Mouse (Mus musculus) liver, postnatal 0 days (tissue): ENCODE measurements at regions not wholly inside any gene's neighbourhood (a gene's known extent, or its start where the extent isn't known, plus 50 kb on each side); places are given as distances from the start of the nearest gene placed in this dataset.

Experiments
- CTCF ChIP-seq: sonication (generic); IDR thresholded peaks from 2 replicates; pipeline ENCODE4 v1.5.1; 2016; ENCODE audit warnings: antibody characterized with exemption, low read depth
- EP300 ChIP-seq: IDR thresholded peaks from 2 replicates; pipeline ENCODE4 v1.6.1; 2016; ENCODE audit warnings: antibody characterized with exemption, low read depth, mild to moderate bottlenecking

DNA sequence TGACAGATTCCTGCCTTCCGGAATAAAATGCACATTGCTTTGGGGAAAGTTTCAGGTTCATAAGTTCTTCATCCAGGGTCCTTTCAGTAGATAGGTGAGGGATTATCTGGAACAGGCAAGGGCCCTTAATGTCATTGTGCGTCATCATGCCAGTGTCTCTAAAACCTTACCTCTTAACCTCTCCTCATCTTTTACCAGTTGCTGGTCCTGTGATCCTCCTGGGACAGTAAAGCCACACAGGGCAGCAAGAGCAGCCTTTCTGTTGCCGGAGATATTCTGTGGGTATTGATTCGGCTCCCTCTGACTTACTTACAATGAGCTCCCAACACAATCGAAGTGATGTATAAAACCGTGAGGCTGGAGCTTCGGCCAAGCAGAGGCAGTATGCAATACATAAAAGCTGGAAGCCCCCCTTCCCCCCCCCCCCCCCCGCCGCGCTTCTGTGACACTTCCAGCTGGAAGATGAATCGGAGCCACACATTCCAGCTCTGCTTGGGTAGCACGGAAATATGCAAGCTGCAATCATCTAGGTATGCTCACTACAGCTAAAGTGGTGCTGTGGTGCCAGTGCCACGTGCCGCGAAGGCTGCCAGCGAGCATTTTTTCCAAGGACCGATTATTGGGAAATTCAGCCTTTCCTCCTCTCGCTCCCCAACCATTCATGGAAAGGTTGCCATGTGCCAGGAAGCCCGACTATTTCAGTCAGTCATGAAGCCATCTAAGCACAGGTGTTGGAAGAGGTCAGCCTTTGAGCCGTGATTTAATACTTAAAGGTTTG lies 252.2 kb downstream of the Enc1 start:
- TF ChIP-seq CTCF: no peak
- no peak for TF ChIP-seq EP300
